Mouse (Mus musculus) urinary bladder, adult 2 months (tissue): ENCODE measurements around the gene Myl9. TPM values are rescaled to one million over a fixed set of nuclear protein-coding genes. Genes with fewer than 3 reads are reported as not detected.

Experiments used
- polyA plus RNA-seq: library from polyadenylated mRNA; depleted of rRNA; stranded (reverse); fragments of >200 nt; gene quantifications from 2 replicates; pipeline ENCODE4 v1.2.3, GENCODE M21; 2012; rRNA removed

Myl9 gene
- polyA plus RNA-seq, 1 experiment, result 4,146 TPM

Other genes with a start within 250 kb of the Myl9 start
- gene Aar2, start 227.8 kb upstream of the Myl9 start, polyA plus RNA-seq, result 18.6 and 20.4 TPM in 2 replicates
- 67.0 and 95.5 TPM in 2 replicates for gene Dlgap4, start 161.7 kb upstream of the Myl9 start, polyA plus RNA-seq
- gene Tgif2, start 64.6 kb downstream of the Myl9 start, polyA plus RNA-seq, result 4.6 and 4.8 TPM in 2 replicates
- 3.7 and 3.9 TPM in 2 replicates for gene 4930518I15Rik, start 82.5 kb downstream of the Myl9 start, polyA plus RNA-seq
- 110 and 134 TPM in 2 replicates for gene Rab5if, start 87.7 kb downstream of the Myl9 start, polyA plus RNA-seq
- gene Sla2, start 111.8 kb downstream of the Myl9 start, polyA plus RNA-seq, result 0.28 and 0.31 TPM in 2 replicates
- 37.0 and 42.9 TPM in 2 replicates for gene Ndrg3, start 216.6 kb downstream of the Myl9 start, polyA plus RNA-seq
- 5.7 and 6.6 TPM in 2 replicates for gene Dsn1, start 231.7 kb downstream of the Myl9 start, polyA plus RNA-seq